Mouse (Mus musculus) thymus, adult 2 months (tissue): ENCODE measurements at regions not wholly inside any gene's neighbourhood (a gene's known extent, or its start where the extent isn't known, plus 50 kb on each side); places are given as distances from the start of the nearest gene placed in this dataset.

Experiments used
- CTCF ChIP-seq: fragments of 200-500 bp; IDR thresholded peaks from 2 replicates; pipeline ENCODE4 v1.5.1; 2012; ENCODE audit warnings: mild to moderate bottlenecking, control low read depth, low read length, moderate library complexity, borderline replicate concordance; ENCODE audit not compliant: control insufficient read depth, poor library complexity, insufficient read depth; ENCODE audit errors: extremely low read depth
- POLR2A ChIP-seq: fragments of 200-500 bp; IDR thresholded peaks from 2 replicates; pipeline ENCODE4 v1.6.1; 2012; ENCODE audit warnings: mild to moderate bottlenecking, low read length, control low read depth, moderate library complexity; ENCODE audit not compliant: control insufficient read depth, poor library complexity, insufficient read depth; ENCODE audit errors: extremely low read depth

DNA sequence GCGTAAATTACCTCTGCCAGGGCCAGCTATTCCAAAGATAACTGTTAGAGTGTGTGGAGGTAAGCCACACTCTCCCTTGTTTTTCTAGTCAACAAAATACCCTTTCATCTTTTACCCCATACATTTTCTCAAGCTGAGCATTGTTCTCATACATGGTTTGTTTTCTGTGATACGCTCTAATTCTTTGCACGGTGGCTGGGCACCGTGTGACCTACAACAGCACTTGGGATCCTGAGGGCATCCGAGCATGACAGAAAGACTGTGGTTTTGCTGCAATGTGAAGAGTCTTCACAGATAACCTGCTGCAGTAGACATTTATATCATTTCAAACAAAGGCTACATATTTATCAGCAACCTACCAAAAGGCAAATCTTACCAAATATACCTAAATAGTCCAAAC lies 55.1 kb upstream of the Cnr1 start:
- TF ChIP-seq CTCF = no peak
- no peak for TF ChIP-seq POLR2A
